Mouse (Mus musculus): ENCODE measurements at regions not wholly inside any gene's neighbourhood (a gene's known extent, or its start where the extent isn't known, plus 50 kb on each side); places are given as distances from the start of the nearest gene placed in this dataset.

DNA sequence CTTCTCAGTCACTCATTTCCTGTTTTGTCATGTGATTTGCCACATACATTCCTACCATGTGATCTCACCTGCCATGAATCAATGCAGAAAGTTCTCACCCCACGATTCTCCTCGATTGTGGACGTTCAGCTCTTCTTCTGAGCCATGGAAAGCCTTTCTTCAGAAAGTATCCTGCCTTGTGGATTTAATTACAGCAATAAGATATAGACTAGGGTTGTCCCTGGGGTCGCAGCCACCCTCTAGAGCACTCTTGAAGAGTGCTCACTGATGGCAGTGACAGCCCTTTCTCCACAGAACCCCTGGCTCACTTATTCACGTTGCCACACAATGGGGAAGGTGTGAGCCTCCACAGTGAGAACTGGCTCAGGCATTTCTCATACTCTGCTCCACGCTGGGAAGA lies 345.1 kb downstream of the Wdr11 start:
- no peak for DNase-seq

DNA sequence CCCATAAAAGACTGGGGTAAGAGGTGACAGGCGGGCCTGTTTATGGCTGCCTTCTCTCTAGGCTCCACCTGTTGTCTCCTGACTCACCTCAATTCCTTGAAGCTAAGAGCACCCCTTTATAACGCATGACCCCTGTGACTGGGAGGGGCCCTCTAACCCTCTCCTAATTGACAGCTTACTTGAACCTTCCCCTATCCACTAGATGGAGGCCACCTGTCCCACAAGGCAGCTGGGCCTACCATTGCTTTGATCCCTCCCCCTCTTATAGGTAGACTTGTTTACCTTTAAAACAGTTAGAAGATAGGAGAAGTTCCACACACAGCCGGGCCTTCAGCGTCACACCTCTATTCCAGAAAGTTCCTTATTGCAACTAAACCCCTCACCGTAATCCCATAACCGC lies 346.1 kb downstream of the Wdr11 start:
- DNase-seq = no peak

DNA sequence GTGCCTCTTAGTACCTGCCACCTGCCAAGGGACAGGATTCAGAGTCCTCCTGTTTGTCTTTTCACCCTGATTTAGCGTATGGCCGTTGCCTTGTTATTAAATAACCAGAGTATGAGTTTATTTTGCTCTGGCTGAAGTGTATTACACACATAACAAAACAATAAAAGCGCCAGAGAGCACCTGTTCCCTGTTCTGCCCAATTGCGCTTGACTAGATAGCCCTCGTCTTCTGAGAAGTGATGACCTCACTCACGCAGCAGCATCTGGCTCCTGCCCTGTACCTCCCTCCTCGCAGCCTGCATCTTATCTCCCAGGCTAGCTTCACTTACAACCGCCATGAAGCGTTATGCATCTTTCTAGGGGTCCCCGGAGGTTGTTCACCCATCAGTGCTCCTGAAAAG lies 346.5 kb downstream of the Wdr11 start:
- DNase-seq = no peak

DNA sequence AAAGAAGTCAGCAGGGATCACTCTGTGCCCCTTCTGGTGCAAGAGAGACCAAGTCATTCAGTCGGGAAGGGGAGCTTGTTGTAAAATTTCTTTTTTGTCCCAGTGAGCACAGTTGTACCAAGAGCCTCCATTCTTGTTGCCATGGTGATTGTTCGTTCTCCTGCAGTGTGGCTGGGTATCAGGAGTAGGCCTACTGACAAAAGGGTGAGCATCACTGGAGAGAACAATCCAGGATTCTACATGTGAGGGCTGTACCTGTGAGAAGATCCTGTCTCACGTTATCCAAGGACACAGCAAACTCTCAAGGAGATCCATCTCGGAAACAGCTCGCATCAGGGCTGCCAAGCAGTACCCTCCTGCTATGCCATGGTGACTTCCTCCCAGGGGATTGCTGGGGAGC lies 347.6 kb downstream of the Wdr11 start:
- no peak for DNase-seq

DNA sequence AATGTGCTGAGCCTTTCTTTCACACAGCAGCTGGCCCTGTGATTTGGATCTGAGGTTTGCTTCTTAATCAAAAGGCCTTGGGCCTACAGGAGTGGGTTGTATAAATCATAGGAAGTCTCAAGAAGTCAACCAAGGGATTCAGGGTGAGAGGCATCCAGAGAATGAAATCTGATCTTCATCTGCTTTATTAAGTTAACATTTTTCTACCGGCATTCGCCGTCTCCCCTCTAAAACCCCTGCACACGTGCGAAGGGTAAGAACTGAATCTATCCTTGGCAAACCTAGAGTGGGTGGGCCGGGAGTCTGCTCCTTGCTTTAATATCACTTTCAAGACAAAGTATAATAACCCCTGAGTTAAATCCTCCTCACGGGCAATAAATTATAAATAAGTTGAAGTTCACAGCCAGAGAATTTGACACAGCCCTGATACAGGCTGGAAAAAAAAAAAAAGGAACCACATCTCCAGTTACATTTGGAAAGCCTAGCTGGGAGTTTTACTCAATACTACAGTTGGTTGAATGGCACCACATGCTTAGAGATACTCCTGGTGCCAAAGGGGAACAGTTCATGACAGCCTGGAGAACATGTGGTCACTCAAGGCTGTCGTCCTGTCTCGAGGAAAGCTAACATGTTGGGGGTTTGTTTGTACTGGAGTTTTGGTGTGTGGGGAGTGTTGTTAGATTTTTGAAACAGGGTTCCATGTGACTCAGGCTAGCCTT lies 349.8 kb downstream of the Wdr11 start:
- no peak for DNase-seq

DNA sequence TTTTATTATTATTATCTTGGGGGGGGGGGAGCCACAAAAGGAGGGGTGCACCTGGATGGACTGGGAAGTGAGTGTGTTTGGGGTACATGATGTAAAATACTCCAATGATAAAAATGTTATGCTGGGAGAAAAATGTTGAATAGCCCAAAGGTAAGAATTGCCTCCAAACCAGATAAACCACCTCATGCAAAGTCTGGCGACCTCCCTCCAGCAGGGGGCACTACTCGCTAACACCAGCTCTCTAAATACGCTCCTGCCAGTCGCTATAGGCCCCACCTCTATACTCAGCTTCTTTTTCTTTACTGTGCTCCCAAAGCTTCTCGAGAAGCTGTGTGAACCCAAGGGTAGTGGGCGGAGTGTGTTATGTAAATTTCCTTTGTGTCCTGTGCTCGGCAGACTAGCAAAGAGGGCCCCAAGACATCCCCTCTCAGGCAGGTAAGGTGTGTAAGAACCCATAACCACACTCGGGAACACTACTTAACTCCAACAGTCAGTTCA lies 357.0 kb downstream of the Wdr11 start:
- DNase-seq = no peak

DNA sequence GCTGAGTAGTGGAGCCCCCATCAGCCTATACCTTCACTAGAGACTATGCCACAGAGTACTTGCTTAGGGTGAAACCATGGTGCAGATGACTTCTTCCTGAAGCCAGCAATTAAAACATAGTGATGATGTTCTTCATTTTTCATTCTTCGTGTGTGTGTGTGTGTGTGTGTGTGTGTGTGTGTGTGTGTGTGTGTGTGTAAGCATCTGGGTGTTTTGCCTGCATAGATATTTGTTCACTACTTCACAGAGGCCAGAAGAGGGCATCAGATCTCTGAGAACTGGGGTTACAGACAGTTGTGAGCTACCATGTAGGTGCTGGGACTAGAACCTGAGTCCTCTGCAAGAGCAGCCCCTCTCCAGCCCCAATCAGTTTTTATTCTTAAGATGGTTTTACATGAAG lies 358.8 kb downstream of the Wdr11 start:
- no peak for DNase-seq

DNA sequence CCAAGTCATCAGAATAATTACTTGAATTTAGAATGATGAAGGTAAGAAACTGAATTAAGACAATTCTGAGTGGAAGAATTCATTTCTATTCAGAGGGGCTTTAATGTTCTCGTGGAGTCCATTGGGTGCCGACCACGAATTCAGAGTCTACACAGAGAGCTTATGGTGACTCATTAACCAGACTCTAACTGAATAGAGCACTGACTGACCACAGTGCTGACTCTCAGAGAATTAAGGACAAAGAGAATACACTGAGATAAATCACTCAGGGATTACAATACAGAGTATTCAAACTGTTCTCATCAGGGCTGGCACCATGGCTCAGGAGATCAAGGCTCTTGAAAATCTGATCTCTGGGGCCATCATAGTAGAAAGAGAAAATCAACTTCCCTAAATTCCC lies 366.7 kb downstream of the Wdr11 start:
- no peak for DNase-seq

DNA sequence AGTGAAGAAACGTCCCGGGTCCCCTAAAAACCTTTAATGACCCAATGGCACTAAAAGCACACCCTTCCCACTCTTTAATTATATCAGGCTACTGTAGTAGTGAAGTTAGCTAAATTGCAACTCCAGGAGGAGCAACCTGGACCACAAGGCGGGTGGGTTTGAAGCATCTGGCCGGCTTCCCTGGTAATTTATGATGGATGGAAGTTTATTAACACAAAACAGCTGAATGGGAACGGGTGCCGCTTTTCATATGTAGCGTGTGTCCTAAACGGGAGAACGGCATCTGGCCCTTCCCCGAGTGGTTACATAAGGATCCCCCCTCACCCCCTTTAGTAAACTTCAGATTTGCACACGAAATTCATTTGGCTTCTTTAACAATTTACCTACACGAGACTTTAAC lies 370.9 kb downstream of the Wdr11 start:
- DNase-seq = no peak

DNA sequence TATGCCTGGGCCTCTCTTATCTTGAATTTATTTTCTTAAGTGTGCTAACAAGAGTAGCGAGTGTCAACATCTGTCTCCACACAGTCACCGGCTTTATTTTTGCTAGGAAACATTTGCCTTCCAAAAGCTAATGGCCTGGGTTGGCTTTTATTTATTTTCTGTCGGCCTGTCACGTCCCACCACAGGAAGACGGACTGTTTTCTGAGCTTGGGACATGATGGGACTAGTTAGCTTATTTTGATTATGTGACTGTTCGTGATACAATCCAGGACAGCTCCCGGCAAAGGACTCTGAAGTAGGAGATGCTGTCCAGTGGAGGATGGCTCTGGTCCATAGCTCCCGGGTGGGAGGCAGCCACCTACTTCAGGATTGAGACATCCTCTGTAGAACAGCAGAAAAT lies 372.5 kb downstream of the Wdr11 start:
- no peak for DNase-seq

DNA sequence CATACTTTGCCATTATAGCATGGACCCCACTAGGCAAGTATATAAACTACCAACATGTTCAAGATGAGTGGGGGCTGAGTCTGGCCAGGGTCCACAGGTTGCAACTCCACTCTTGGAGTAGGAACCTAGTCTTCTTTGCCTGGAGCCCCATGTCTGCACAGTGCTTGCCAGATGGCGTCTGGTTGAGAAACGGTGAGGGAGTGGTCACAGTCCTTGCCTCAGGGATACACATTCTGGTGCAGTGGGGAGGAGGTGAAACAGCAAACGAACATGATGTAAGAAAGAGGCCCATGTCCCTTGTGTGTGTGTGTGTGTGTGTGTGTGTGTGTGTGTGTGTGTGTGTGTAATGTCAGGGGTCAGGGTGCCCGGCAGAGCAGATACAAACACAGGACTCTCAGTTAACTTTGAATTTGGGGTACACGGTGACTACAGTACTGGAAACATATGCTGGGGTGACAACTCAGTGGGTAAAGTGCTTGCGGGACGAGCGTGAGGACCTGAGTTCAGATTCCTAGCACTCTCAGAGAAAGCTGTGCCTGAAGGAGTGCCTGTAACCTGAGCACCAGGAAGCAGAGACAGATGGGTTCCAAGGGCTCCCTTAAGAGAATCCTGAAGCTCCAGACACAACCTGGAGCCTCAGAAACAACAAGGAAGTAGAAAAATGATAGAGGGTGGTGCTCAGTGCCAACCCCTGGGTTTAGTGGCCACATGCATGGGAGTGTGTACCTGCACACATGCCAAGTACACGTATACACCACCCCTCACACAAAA lies 373.8 kb downstream of the Wdr11 start:
- DNase-seq = no peak

DNA sequence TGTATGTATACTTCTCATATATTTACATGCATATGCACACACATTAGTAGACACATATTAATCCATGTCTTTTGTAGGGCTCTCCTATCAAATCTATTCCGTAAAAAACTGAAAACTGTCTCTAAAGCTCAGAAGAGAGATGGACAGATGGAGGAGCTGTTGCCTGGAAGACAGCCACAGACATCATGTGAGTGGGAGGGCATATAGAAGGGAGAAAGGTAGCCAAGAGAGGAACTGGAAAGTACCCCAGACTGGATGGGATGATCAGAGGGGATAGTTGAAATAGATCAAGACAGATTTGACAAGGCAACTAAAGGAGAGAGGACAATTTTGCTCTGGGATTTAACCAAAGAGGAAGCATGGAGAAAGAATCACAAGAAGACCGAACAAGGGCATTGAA lies 375.1 kb downstream of the Wdr11 start:
- DNase-seq = no peak

DNA sequence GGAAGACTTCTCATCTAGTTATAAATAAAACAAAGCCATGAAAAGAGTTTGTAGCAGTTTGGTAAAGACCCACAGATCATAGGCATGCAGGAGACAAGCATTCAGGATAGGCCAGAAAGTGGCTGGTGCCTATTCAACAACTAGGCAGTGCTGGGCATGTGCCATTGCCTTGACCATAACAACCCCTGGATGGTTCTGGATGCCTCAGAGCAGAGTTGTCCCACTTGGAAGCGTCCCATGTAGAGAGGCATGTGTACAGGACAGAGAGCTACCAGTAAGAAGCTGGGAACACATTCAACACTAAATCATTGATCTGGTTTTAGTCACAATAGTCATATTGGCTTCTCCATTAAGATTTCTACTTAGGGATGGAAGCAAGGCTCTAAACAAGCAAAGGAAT lies 378.5 kb downstream of the Wdr11 start:
- no peak for DNase-seq

DNA sequence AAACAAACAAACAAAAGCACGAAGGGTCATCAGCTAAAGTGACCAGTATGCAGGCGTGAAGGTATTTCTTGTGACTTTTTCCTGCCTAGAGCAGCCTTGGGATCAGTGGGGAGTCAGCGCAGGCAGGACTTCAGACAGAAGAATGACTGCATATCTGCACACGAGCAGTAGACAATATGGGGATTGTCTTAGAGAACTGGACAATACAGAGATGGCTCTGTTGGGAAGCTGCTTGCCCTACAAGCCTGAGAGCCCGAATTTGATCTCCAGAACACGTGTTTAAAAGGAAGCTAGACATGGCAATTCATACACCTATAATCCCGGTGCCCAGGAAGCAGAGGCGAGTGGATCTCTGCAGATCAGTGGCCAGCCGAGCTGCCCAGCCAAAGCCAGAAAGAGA lies 382.5 kb downstream of the Wdr11 start:
- no peak for DNase-seq

DNA sequence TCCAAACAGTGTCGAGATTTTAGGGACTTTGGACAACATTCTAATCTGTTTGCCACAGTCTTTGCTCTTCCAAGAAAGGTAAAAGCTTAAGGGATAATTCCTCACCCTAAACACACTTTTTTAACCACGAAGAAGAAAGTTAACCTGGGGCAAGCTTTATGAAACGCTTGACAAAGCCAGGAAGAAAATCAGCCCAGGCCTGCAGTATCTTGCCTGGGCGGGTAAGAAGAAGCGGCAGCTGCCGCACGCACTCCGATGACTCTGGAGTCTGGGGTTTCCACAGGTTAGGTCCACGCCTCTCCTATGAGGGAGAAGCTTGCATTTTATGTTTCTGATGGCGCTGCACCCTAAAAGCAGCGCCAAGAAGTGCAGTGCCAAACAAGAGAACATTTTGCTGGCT lies 383.2 kb downstream of the Wdr11 start:
- DNase-seq = no peak

DNA sequence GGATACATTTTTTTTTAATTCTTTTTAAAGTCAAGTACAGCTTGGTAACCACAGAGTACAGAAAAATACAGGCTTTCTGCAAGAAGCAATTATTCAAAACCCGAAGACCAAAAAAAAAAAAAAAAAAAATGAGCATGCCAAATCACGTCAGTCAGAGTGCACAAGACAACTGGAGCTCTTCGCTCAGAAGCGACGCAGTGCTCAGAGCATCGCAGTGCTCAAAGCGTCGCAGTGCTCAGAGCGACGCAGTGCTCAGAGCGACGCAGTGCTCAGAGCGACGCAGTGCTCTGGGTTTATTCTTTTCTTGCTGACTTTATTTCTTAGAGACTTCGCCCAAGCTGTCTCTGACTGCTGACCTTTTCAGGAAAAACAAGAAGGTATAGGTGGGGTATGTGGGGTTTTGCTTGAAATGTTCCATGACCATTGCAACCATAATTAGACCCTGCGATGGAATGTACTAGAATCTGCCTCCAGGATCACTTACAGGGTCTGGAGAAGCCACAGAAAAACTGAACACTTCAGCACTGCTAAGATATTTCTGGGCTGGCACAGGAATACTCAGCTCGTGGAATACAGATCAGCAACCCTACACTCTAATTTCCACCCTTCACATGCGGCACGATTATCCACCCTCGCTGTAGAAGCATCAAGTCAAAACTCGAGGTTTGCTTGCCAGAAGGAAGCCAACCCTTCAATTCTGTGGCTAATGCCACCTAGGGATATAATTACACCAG lies 384.3 kb downstream of the Wdr11 start:
- DNase-seq = no peak

DNA sequence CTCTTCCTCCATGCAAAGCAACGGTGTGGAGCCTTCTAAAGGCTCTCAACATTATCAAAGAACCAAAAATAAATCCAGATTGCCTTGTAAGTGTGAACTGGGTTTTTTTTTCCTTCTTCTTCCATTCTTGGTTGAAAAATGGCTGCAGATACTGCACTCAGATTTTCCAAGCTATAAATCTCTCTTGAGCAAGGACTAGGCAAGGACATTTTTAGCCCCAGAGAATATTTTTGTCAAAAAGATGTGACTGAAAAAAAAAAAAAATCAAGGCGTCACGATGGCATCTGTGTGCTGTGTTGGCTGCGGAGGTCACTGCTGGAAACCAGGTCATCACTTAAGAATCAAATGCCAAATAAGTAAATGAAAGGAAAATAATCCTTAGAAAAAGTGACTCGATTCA lies 386.9 kb downstream of the Wdr11 start:
- no peak for DNase-seq

DNA sequence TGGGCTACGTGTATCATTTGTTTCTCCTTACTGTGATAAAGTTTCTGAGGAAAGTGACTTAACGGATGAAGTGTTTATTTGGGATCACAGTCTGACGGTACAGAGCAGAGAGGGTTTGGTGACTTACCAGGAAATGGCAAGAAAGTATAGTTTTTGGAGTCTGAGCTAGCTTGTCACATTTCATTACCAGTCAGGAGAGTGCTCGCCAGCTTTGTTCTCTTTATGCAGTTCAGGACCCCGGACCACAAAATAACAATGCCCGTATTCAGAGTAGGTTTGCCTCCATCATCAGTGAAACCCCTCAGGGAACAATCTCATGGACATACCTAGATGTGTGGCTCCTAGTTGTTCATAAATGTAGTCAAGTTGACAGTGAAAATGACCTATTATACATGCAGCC lies 387.7 kb downstream of the Wdr11 start:
- DNase-seq = no peak

DNA sequence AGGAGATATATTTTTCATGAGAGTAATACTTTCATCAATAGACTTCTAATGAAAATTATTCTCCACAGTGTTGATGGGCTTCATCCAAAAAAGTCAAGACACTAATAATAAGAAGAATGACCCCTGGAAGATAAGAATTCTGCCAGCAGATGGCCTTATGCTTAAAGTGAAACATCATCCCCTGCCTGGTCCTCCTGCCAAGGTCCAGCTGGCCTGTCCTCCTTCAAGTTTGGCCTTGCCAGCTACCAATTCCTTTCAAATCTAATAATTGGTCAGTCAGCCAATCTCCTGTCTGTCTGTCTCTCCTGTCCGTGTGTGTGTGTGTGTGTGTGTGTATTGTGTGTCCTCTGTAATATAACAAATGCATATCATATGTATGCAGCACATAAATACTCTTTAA lies 388.8 kb downstream of the Wdr11 start:
- no peak for DNase-seq

DNA sequence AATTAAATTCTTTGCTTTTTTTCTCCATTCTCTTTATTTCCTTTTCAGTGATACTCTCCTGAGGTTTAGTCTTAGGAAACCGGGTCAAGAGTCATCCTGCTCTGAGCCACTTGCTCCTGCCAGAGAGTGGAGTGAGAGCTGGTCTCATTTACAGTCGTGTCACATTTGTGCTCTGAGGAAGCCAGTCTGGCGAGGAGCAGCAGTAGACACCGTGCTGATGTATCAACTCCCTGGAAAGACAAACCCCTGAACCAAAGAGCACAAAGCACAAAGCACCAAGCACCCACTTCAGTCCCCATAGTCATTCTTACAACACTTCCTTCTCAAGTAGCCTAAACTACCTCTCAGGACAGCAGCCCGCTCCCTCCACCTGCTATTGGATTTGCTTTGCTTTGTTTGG lies 390.7 kb downstream of the Wdr11 start:
- DNase-seq = no peak

DNA sequence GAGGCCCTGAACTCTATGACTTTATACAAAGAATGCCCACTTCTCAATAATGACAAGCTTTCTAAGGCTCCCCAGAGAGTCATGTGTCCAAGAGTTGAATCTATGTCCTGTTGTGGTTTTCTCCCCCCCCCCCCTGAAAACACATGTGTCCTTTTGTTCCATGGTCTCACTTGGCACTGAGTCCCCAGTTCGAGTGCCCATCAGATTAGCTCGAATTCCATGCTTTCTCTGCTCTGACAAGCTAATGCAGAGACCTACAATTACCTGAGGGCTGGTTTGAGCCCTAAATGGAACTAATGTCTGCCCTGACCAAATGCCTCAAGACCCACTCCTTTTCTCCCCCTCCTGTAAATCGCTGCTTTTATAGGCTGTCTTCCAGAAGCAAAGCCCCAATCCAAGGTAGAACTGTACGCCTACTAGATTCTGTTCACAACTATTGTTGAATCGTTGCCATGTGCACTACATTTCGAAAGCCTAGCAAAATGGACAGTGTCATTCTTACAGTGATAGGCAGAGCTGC lies 392.0 kb downstream of the Wdr11 start:
- no peak for DNase-seq

DNA sequence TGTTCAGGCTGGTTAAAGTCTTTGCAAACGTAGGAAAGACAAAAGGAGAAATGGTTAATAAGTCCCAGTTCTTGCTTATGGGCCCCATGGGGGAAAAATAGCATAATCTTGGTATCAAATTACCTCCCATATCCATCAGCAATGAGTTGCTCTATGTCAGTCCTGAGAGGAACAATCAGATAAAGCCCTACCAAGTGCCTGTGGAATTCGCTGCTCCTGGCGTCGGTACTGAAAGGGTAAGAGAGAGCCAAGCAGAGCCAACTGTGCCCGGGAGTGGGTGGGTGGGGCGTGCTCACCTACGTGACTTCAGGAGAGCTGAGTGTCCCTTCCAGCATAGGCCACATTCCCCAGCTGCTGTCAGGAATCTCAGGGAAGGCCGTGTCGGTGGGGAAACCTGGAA lies 392.7 kb downstream of the Wdr11 start:
- peak; percentile 7 for DNase-seq

DNA sequence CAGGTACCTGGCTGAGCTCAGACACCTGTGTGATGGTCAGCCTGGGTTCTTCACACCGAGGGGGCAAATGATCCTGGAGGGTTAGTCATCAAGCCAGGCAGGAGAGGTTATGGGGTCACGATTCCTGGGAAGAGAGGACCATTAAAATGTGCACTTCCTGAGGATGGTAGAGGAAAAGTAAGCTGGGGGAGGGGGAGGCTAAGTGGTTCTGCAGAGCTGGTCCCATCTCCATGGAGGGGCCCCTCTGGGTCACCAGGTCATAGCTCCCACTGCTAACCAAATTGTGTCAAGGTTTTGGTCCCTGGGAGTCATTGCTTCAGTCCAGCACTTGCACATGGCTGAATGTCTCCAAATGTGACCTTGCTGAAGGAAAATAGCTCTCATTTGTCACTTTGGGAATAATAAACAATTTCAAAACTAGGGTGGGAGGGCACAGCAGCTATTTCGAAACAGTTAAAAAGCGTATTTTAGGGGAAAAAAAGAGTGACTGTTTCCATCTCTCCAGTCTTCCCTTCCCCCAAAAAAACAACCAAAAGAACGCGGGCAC lies 395.5 kb downstream of the Wdr11 start:
- no peak for DNase-seq

Data from kidney, adult 11 months (tissue).